Mouse (Mus musculus) liver, adult 2 months (tissue): ENCODE measurements around the gene Prss54. TPM values are rescaled to one million over a fixed set of nuclear protein-coding genes. Genes with fewer than 3 reads are reported as not detected.

Experiments
- DNase-seq: peaks from one replicate; pipeline ENCODE4 v3.0.0-alpha.2; 2011; ENCODE audit warnings: low read depth, low spot score; ENCODE audit errors: extremely low read depth
- H3K27ac ChIP-seq: fragments of 200-500 bp; replicated peaks from 2 replicates; pipeline ENCODE4 v1.5.1; 2012; ENCODE audit warnings: low read depth, mild to moderate bottlenecking, control low read depth, inconsistent platforms, low read length; ENCODE audit not compliant: insufficient read depth
- H3K27me3 ChIP-seq: fragments of 200-500 bp; 2 replicates; pipeline ENCODE4 v1.6.1; 2012; ENCODE audit warnings: mild to moderate bottlenecking, moderate library complexity, low read length, inconsistent platforms; ENCODE audit not compliant: control insufficient read depth, insufficient read depth
- H3K36me3 ChIP-seq: fragments of 200-500 bp; 2 replicates; pipeline ENCODE4 v1.6.1; 2012; ENCODE audit warnings: low read length, inconsistent platforms; ENCODE audit not compliant: control insufficient read depth, insufficient read depth
- H3K4me1 ChIP-seq: fragments of 200-500 bp; 2 replicates; pipeline ENCODE4 v1.6.1; 2011; ENCODE audit warnings: low read length; ENCODE audit not compliant: control insufficient read depth, insufficient read depth
- H3K4me3 ChIP-seq: fragments of 200-500 bp; 2 replicates; pipeline ENCODE4 v1.5.1; 2011; ENCODE audit warnings: low read depth, mild to moderate bottlenecking, control low read depth, low read length, moderate library complexity; ENCODE audit not compliant: insufficient read depth
- H3K79me2 ChIP-seq: fragments of 200-500 bp; 2 replicates; pipeline ENCODE4 v1.6.1; 2012; ENCODE audit warnings: inconsistent platforms, mild to moderate bottlenecking, low read length, moderate library complexity; ENCODE audit not compliant: control insufficient read depth, insufficient read depth
- H3K9ac ChIP-seq: fragments of 200-500 bp; 2 replicates; pipeline ENCODE4 v1.6.1; 2012; ENCODE audit warnings: low read depth, mild to moderate bottlenecking, control low read depth, inconsistent platforms, low read length
- CTCF ChIP-seq: fragments of 200-500 bp; IDR thresholded peaks from 2 replicates; pipeline ENCODE4 v1.5.1; 2011; ENCODE audit warnings: low read depth, low read length, control low read depth
- POLR2A ChIP-seq: fragments of 200-500 bp; IDR thresholded peaks from 2 replicates; pipeline ENCODE4 v1.6.1; 2011; ENCODE audit warnings: low read length, control low read depth; ENCODE audit not compliant: insufficient read depth; ENCODE audit errors: extremely low read depth
- WGBS: fragments of 180-500 bp; shearing (Covaris S2); methylation state at CpG from one replicate; pipeline ENCODE4 v1.1.7; 2018; 5-methylcytosine and 5-hydroxymethylcytosine counted together
- polyA plus RNA-seq: library from polyadenylated mRNA; depleted of rRNA; stranded (reverse); fragments of >200 nt; gene quantifications from 2 replicates; pipeline ENCODE4 v1.2.3, GENCODE M21; 2012
- total RNA-seq: library from RNA; depleted of rRNA; stranded (reverse); fragments of >200 nt; gene quantifications from 2 replicates; pipeline ENCODE4 v1.2.3, GENCODE M21; 2014

Gene Prss54
- total and polyA plus RNA-seq, 2 experiments = not detected

DNA sequence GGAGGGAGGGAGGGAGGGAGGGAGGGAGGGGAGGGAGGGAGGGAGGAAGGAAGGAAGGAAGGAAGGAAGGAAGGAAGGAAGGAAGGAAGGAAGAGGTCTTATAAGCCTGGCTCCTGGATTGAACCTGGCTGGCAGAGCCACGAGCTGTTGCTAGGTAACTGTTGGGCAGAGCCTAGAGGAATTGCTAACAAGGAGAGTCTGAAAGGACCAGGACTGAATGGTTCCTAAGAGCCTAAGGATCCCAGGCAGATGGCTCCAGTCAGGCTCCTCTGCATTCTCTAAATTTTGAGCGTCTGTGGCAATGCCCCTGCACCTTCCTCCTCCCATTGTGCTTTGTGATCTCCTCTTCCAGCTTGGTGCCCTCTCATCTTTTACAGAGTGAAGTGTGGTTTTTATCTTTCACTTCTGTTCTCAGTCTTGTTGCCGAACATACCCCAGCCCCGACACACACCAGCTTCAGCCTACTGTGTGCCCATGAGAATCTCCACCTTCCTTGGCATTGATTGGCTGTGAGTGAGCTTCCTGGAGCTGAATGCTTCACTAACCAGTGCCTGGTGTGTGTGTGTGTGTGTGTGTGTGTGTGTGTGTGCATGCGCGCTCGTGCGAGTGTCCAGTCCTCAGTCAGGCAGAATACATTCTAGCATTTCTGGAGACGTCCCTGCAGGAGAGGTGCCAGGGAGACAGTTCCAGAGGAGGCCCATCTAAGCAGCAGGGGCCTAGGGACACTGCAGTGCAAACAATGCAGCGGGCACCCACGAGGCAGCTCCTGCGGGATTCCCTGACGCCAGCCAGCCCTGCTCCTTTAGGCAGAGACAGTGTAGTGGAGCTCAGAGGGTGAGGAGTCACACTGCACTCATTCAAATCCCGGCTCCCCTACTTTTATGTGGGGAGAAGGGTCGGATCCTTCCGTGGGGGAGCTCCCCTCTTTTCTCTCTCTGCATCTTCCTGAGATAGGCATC is 26.0 kb downstream of the Prss54 start:
- no peaks in the 10 kb centered on the region for H3K79me2 ChIP-seq
- 82% methylated on average over 16 of the region's 16 CpGs for WGBS
- no peak for TF ChIP-seq CTCF
- no peak for TF ChIP-seq POLR2A
- no peaks in the 10 kb centered on the region for H3K36me3 ChIP-seq
- no peaks in the 10 kb centered on the region for H3K4me1 ChIP-seq
- H3K27me3 ChIP-seq = no peaks in the 10 kb centered on the region
- H3K27ac ChIP-seq = no peak overlapping the region
- no peak for DNase-seq
- H3K4me3 ChIP-seq = no peak overlapping the region
- H3K9ac ChIP-seq = no peak overlapping the region

- H3K27me3 ChIP-seq = no peaks in the 10 kb centered on the region
- H3K27ac ChIP-seq = no peak overlapping the region
- no peaks in the 10 kb centered on the region for H3K4me1 ChIP-seq
- TF ChIP-seq CTCF (no peak), POLR2A (no peak)
- H3K4me3 ChIP-seq = no peak overlapping the region
- no peaks in the 10 kb centered on the region for H3K79me2 ChIP-seq
- WGBS = 79% methylated on average over 8 of the region's 8 CpGs
- H3K36me3 ChIP-seq = no peaks in the 10 kb centered on the region
- no peak for DNase-seq
- no peak overlapping the region for H3K9ac ChIP-seq
Measured at GRCm38 (mm10) chr8:95547931-95548330, 28.2 kb downstream of the Prss54 start.

DNA sequence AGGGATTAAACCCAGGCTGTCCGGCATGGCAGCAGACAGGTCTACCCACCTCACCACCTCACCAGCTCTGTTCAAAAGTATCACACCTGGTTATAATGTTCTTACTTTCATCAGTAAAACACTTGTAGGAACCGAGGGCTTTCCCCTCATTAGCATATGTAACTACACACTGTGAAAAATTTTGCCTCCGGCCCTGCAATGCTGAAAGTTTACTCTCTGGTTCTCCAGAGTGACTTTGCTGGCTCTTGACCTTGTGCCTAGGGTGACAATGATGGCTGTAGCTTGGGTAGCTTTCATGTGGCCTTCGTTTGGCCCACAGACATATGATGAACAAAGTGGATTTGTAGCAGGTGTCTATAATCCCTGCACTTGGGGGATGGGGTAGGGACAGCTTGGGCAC is 29.2 kb downstream of the Prss54 start:
- 83% methylated on average over 4 of the region's 4 CpGs for WGBS
- Histone ChIP-seq H3K27me3 (no peaks in the 10 kb centered on the region), H3K36me3 (no peaks in the 10 kb centered on the region), H3K27ac (no peak overlapping the region), H3K4me1 (no peaks in the 10 kb centered on the region), H3K9ac (no peak overlapping the region), H3K79me2 (no peaks in the 10 kb centered on the region), H3K4me3 (no peak overlapping the region)
- TF ChIP-seq CTCF = no peak
- TF ChIP-seq POLR2A = no peak
- DNase-seq = no peak

- no peaks in the 10 kb centered on the region for H3K27me3 ChIP-seq
- 79% methylated on average over 17 of the region's 17 CpGs for WGBS
- DNase-seq = no peak
- H3K36me3 ChIP-seq = no peaks in the 10 kb centered on the region
- TF ChIP-seq POLR2A = no peak
- no peak overlapping the region for H3K4me3 ChIP-seq
- no peaks in the 10 kb centered on the region for H3K79me2 ChIP-seq
- no peak overlapping the region for H3K27ac ChIP-seq
- no peaks in the 10 kb centered on the region for H3K4me1 ChIP-seq
- H3K9ac ChIP-seq = no peak overlapping the region
Measured at GRCm38 (mm10) chr8:95545815-95546214, 30.3 kb downstream of the Prss54 start.

DNA sequence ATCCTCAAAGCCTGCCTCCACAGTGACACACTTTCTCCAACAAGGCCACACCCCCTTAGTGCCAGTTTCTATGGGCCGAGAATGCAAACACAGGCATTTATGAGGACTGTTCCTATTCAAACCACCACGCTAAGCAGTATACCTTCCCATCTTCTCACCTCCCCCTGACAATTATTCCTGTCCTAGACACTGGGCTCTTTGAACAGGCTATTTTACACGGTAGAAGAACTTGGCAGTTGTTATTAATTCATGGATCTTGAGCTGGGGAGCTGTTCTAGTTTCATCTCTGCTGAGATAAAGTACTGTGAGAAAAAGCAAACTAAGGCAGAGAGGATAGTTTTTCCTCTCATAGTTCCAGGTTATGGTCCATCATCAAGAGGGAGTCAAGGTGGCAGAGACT is 33.1 kb downstream of the Prss54 start:
- Histone ChIP-seq H3K27ac (no peak overlapping the region), H3K79me2 (no peaks in the 10 kb centered on the region), H3K27me3 (no peaks in the 10 kb centered on the region), H3K4me1 (no peaks in the 10 kb centered on the region), H3K36me3 (no peaks in the 10 kb centered on the region), H3K4me3 (no peak overlapping the region), H3K9ac (no peak overlapping the region)
- no peak for DNase-seq
- WGBS = 95% methylated on average over 3 of the region's 3 CpGs
- no peak for TF ChIP-seq POLR2A
- TF ChIP-seq CTCF = no peak

DNA sequence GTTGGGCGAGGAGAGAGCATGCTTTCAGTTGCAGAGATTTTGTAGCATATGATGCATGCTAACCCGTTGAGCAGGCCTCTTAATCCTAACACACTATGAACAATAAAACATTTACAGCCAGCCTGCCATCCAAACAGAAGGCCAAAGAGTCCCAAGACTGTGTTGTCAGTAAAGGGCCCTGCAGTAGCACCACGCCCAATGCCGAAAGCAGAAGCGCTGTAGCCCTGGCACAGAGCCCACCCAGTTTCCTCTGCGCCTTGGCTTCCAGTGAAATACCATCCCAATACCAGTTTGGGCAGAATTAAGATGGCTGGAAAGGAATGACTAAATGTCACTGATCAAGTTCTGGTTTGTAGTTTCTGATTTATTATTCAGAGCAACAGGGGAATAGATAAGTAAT is 33.9 kb downstream of the Prss54 start:
- H3K36me3 ChIP-seq = no peaks in the 10 kb centered on the region
- WGBS = 89% methylated on average over 6 of the region's 6 CpGs

More for the DNA sequence above, 33.9 kb downstream of the Prss54 start:
- TF ChIP-seq POLR2A (no peak), CTCF (no peak)
- Histone ChIP-seq H3K9ac (no peak overlapping the region), H3K4me1 (no peaks in the 10 kb centered on the region), H3K79me2 (no peaks in the 10 kb centered on the region), H3K27ac (no peak overlapping the region), H3K27me3 (no peaks in the 10 kb centered on the region), H3K4me3 (no peak overlapping the region)
- DNase-seq = no peak
